Mouse (Mus musculus): Measurements from ENCODE around the gene Endog. TPM values are rescaled to one million over a fixed set of nuclear protein-coding genes. Genes with fewer than 3 reads are reported as not detected.
A peak's percentile ranks its signal among the peaks of the same experiment; 100 is the strongest.
"Not testable (repeated sequence)": the region's sequence is repeated elsewhere in the genome, so short reads cannot be mapped to it uniquely, and the experiment has no call there.

The Endog gene
- polyA plus RNA-seq, 1 experiment from 2014 or later, result 14.3 TPM

DNA sequence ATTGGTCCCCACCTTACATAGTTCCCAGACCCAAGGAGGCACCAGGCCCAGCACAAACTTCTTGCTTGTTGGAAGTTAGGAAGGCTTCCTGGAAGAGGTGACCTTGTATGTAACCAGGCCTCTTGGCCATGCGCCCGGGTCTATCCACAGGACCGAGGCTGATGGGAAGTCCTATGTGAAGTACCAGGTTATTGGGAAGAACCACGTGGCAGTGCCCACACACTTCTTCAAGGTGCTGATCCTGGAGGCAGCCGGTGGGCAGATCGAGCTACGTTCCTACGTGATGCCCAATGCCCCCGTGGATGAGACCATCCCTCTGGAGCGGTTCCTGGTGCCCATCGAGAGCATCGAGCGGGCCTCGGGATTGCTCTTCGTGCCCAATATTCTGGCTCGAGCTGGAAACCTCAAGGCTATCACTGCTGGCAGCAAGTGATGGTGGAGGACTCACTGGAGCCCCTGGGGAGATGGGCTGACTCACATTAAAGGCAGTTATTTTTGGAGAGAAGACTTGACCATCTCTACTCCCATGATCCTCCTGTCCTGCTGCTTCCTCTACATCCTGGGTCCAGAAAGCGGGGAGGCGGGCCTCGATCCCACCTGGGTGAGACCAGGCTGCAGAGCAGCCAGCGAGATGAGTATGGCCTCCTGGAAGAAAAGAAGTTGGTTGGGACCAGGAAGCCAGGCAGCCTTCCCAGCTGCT lies 2.4 kb downstream of the Endog start:
- Histone ChIP-seq H3K4me2 (no peak overlapping the region), H3K4me3 (no peak overlapping the region), H3K9ac (no peak overlapping the region), H3K27ac (no peak overlapping the region), H3K27me3 (peaks cover 10% of the 10 kb centered on the region; the same call in 1 of the 2 replicates), H3K9me3 (no peaks in the 10 kb centered on the region), H3K4me1 (replicated peaks) (peaks cover 31% of the 10 kb centered on the region), H3K36me3 (peaks cover 45% of the 10 kb centered on the region)
- WGBS, result 98% methylated on average over 20 of the region's 20 CpGs
- ATAC-seq (ENCODE audit: low FRiP score), result no peak

DNA sequence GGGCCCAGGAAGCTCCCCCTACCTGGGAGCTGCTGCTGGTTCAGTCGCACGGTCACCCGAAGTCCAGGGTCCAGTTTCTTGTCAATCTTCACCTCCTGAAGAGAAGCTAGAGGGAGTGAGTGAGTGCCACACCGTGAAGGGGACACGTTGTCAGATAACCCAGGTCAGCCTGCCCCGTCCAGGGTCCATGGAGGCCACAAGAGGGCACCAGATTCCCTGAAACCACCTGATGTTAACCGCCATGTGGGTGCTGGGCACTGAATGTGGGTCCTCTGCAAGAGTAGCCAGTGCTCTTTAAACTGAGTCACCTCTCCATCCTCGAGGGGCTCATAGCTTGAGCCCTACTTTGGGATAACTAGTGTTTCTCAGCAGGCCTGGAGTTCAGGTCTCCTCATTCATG lies 4.6 kb downstream of the Endog start:
- Histone ChIP-seq H3K4me2 (no peak overlapping the region), H3K27ac (no peak overlapping the region), H3K4me3 (no peak overlapping the region), H3K9ac (no peak overlapping the region), H3K27me3 (peaks cover 10% of the 10 kb centered on the region; the same call in 1 of the 2 replicates), H3K36me3 (peaks cover 45% of the 10 kb centered on the region), H3K4me1 (replicated peaks) (peaks cover 31% of the 10 kb centered on the region), H3K9me3 (no peaks in the 10 kb centered on the region)
- ATAC-seq (ENCODE audit: low FRiP score), result no peak
- whole genome bisulfite sequencing, result 91% methylated on average over 8 of the region's 8 CpGs

- Histone ChIP-seq H3K9me3 (no peaks in the 10 kb centered on the region), H3K27ac (no peak overlapping the region), H3K4me3 (no peak overlapping the region), H3K27me3 (peaks cover 10% of the 10 kb centered on the region; the same call in 1 of the 2 replicates), H3K4me1 (replicated peaks) (peaks cover 28% of the 10 kb centered on the region), H3K9ac (no peak overlapping the region), H3K4me2 (no peak overlapping the region), H3K36me3 (peaks cover 45% of the 10 kb centered on the region)
- WGBS, result 100% methylated on average over 2 of the region's 2 CpGs
- ATAC-seq (ENCODE audit: low FRiP score), result no peak
Observed at GRCm38 (mm10) chr2:30176561-30176960, 5.3 kb downstream of the Endog start.

DNA sequence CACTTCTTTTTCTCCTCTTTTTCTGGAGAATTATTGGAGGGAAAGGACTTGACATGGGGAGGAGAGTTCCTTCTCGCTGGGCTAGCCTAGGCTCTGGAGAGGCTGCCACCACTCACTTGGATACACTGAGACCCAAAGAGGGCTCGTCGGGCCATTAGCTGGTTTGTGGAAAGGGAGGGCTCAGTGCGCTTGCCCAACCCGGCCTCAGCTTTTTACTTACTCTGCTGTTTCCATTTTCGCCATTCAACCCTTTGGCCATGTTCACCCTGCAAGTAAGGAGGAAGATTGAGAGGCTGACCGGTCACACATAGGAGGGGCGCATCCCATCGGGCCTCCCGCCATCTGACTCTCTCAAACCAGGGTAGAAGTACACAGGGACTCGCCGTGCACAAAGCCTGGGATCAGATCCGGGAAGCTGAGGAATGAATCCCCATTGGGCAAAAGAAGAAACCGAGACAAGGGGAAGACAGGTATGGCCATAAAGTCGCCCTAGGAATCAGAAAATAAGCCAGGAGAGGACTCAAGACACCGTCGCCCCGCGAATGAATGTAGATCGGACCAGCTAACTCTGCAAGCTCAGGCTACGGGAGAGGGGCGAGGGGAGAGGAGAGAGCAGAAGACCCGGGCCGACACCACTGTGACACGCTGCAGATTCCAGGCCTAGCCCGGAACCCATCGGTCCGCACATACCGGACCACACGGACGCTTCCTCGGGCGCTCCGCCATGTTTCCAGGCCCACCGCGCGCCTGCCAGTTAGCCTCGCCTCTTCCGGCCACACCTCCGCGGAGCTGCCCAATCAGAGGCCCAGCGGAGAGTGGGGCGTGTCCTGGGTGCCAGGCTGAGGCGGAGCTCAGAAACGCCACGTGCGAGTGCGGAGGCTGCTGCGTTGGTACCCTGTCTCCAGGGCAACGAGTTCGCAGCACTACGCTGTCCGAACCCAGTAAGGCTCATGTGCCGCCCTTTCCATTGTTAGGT lies 6.7 kb downstream of the Endog start, which contains the start of gene Spout1:
TSS of gene Spout1 (minus strand) at position 760 of the 976 bp plus-strand sequence.
- H3K9me3 ChIP-seq, result no peaks in the 10 kb centered on the region
- peaks cover 6% of the 10 kb centered on the region; the same call in 1 of the 2 replicates for H3K27me3 ChIP-seq
- peak within 1 kb of the TSS; percentile 84 for H3K9ac ChIP-seq
- peaks cover 39% of the 10 kb centered on the region for H3K36me3 ChIP-seq
- peaks cover 16% of the 10 kb centered on the region for H3K4me1 ChIP-seq (replicated peaks)
- peak within 1 kb of the TSS; percentile 90 for H3K4me2 ChIP-seq
- peak within 1 kb of the TSS; percentile 44; the same call in 1 of the 2 replicates for H3K27ac ChIP-seq
- peak; percentile 98 for ATAC-seq (ENCODE audit: low FRiP score)
- 3% methylated on average over 54 of the region's 54 CpGs for WGBS
- H3K4me3 ChIP-seq, result peak within 1 kb of the TSS; percentile 69

DNA sequence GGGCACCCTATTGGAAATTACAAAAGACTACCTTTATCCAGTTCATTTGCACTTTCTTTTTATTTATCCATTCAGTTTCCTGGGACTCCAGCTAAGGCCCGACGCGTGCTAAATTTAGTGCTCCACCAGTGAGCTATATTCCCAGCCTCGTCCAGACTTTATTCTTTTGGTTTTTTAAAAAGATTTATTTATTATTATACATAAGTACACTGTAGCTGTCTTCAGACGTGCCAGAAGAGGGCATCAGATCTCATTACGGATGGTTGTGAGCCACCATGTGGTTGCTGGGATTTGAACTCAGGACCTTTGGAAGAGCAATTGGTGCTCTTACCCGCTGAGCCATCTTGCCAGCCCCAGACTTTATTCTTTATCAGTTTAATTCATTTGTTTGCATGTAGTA lies 7.4 kb downstream of the Endog start:
- Histone ChIP-seq H3K36me3 (peaks cover 32% of the 10 kb centered on the region), H3K4me2 (peak overlapping the region; percentile 90), H3K4me1 (replicated peaks) (peaks cover 14% of the 10 kb centered on the region), H3K4me3 (peak overlapping the region; percentile 69)
- not testable (repeated sequence) for H3K27ac ChIP-seq, H3K9ac ChIP-seq, H3K27me3 ChIP-seq, H3K9me3 ChIP-seq
- WGBS, result 44% methylated on average over 7 of the region's 7 CpGs
- peak; percentile 50 for ATAC-seq (ENCODE audit: low FRiP score)

DNA sequence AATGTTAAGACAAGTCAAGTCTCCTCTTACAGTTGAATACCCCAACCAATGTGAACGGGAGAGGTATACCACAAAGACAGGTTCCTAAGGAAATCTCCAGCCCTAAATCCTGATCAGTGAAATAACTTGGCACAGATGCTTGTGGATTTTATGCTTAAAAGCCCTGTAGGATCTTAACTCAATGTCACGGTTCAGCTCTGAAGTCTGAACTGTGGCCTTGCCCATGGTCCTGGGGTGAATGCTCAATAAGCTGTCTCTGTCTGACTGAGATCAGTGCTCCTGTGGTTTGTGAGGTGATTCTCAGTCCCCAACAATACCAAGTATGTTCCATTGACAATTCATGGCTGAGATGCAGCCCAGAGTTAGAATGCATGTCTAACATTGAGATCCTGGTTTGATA lies 11.1 kb downstream of the Endog start:
- no peaks in the 10 kb centered on the region; the same call in 1 of the 2 replicates for H3K9me3 ChIP-seq
- H3K4me2 ChIP-seq, result no peak overlapping the region
- ATAC-seq (ENCODE audit: low FRiP score), result no peak
- no peak overlapping the region for H3K9ac ChIP-seq
- WGBS, result 89% methylated on average over 2 of the region's 2 CpGs
- no peaks in the 10 kb centered on the region for H3K27me3 ChIP-seq
- H3K4me3 ChIP-seq, result no peak overlapping the region
- H3K27ac ChIP-seq, result no peak overlapping the region
- peaks cover 12% of the 10 kb centered on the region for H3K36me3 ChIP-seq
- H3K4me1 ChIP-seq (replicated peaks), result peaks cover 7% of the 10 kb centered on the region

DNA sequence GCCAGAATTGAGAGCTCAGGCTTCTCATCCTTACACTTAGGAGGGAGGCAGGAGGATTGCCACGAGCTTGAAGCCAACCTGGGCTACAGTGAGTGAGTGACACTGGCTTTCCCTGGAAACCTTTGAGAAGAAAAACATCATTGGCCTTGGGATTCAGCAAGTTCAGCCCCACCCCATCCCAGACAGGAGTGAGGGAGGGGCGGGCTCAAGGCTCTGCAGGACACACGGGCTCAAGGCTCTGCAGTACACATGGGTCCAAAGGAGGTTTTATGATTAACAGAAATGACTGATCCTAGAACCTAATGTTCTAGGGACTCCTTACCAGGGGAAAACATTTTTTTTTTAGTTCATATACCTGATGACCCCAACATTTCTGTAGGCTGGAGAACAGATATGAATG lies 12.4 kb downstream of the Endog start:
- Histone ChIP-seq H3K4me2 (no peak overlapping the region), H3K27ac (no peak overlapping the region), H3K9ac (no peak overlapping the region), H3K4me3 (no peak overlapping the region), H3K4me1 (replicated peaks) (no peaks in the 10 kb centered on the region), H3K9me3 (no peaks in the 10 kb centered on the region; the same call in 1 of the 2 replicates), H3K27me3 (no peaks in the 10 kb centered on the region), H3K36me3 (peaks cover 12% of the 10 kb centered on the region)
- 80% methylated on average over 3 of the region's 3 CpGs for WGBS
- no peak for ATAC-seq (ENCODE audit: low FRiP score)

- Histone ChIP-seq H3K4me2 (no peak overlapping the region), H3K36me3 (peaks cover 19% of the 10 kb centered on the region), H3K27me3 (no peaks in the 10 kb centered on the region), H3K27ac (no peak overlapping the region), H3K4me3 (no peak overlapping the region), H3K9me3 (no peaks in the 10 kb centered on the region; the same call in 1 of the 2 replicates), H3K9ac (no peak overlapping the region), H3K4me1 (replicated peaks) (no peaks in the 10 kb centered on the region)
- ATAC-seq (ENCODE audit: low FRiP score), result no peak
- WGBS, result 85% methylated on average over 6 of the region's 6 CpGs
Observed at GRCm38 (mm10) chr2:30185276-30185675, 14.0 kb downstream of the Endog start.

DNA sequence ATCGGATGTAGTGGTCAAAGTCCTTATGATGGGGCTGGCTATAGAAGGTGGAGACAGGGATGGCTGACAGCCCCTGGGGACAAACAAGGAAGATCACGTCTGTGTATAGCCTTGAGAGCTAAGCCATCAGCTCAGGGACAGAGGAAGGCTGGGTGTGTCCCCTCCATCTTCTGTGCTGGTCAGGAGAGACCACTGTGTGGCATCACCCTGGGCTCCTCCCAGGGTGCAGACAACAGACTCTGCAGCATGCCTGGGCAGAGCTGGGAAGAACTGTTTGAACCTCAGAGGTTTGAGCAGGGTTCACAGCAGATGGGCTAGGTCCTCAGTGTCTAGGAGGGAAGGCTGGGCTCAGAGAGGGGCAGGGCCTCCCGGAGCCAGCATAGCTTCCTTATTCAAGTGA lies 14.4 kb downstream of the Endog start:
- no peak overlapping the region for H3K9ac ChIP-seq
- no peaks in the 10 kb centered on the region for H3K27me3 ChIP-seq
- no peak overlapping the region for H3K27ac ChIP-seq
- no peaks in the 10 kb centered on the region for H3K4me1 ChIP-seq (replicated peaks)
- H3K4me2 ChIP-seq, result no peak overlapping the region
- no peak for ATAC-seq (ENCODE audit: low FRiP score)
- no peak overlapping the region for H3K4me3 ChIP-seq
- no peaks in the 10 kb centered on the region; the same call in 1 of the 2 replicates for H3K9me3 ChIP-seq
- H3K36me3 ChIP-seq, result peaks cover 19% of the 10 kb centered on the region
- WGBS, result 81% methylated on average over 3 of the region's 3 CpGs

GRCm38 (mm10) chr2:30191790-30192580 lies 20.7 kb downstream of the Endog start:
- no peak overlapping the region for H3K9ac ChIP-seq
- H3K4me2 ChIP-seq, result no peak overlapping the region
- ATAC-seq (ENCODE audit: low FRiP score), result no peak
- WGBS, result 93% methylated on average over 12 of the region's 12 CpGs
- no peak overlapping the region for H3K4me3 ChIP-seq
- H3K27ac ChIP-seq, result no peak overlapping the region
- H3K4me1 ChIP-seq (replicated peaks), result no peaks in the 10 kb centered on the region
- peaks cover 14% of the 10 kb centered on the region for H3K36me3 ChIP-seq
- H3K9me3 ChIP-seq, result no peaks in the 10 kb centered on the region
- no peaks in the 10 kb centered on the region for H3K27me3 ChIP-seq

- H3K4me3 ChIP-seq, result no peak overlapping the region
- H3K9ac ChIP-seq, result no peak overlapping the region
- 77% methylated on average over 3 of the region's 3 CpGs for WGBS
- H3K36me3 ChIP-seq, result peaks cover 12% of the 10 kb centered on the region
- H3K4me2 ChIP-seq, result no peak overlapping the region
- no peaks in the 10 kb centered on the region for H3K27me3 ChIP-seq
- H3K27ac ChIP-seq, result no peak overlapping the region
- H3K4me1 ChIP-seq (replicated peaks), result no peaks in the 10 kb centered on the region
- no peaks in the 10 kb centered on the region for H3K9me3 ChIP-seq
- ATAC-seq (ENCODE audit: low FRiP score), result no peak
Observed at GRCm38 (mm10) chr2:30194656-30195055, 23.4 kb downstream of the Endog start.

DNA sequence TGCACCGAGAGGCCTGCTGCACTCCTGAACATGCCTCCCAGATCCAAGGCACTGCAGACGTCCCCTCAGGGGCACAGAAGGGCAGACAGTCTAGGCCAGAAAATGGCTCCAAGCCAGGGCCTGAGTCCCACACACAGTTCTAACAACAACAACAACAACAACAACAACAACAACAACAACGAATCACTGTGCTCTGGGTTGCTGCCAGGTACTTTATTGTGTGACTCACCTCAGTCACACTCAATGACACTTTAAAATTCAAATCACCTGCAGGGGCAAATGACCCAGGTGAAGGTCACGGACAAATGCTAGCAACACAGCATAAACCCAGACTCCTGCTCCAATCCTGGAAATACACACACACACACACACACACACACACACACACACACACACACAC lies 26.7 kb downstream of the Endog start:
- H3K4me1 ChIP-seq (replicated peaks), result no peaks in the 10 kb centered on the region
- H3K4me2 ChIP-seq, result no peak overlapping the region
- H3K27ac ChIP-seq, result no peak overlapping the region
- no peaks in the 10 kb centered on the region for H3K36me3 ChIP-seq
- H3K4me3 ChIP-seq, result no peak overlapping the region
- WGBS, result 75% methylated on average over 4 of the region's 4 CpGs
- no peaks in the 10 kb centered on the region for H3K27me3 ChIP-seq
- H3K9ac ChIP-seq, result peak overlapping the region; percentile 51; the same call in 1 of the 2 replicates
- no peaks in the 10 kb centered on the region for H3K9me3 ChIP-seq
- no peak for ATAC-seq (ENCODE audit: low FRiP score)
